Mouse (Mus musculus): ENCODE measurements around the gene Kank4. TPM values are rescaled to one million over a fixed set of nuclear protein-coding genes. Genes with fewer than 3 reads are reported as not detected.
"Not testable (repeated sequence)": the region's sequence is repeated elsewhere in the genome, so short reads cannot be mapped to it uniquely, and the experiment has no call there.

Kank4 gene
- polyA plus RNA-seq, 1 experiment from 2014 or later = 0.89 TPM

- WGBS = 41% methylated on average over 4 of the region's 4 CpGs
Observed at GRCm38 (mm10) chr4:98725439-98725838, 91.9 kb downstream of the Kank4 start.

GRCm38 (mm10) chr4:98724682-98725081 lies 92.7 kb downstream of the Kank4 start:
- WGBS = 83% methylated on average over 1 of the region's 1 CpGs
- H3K36me3 ChIP-seq; ATAC-seq (ENCODE audit: low FRiP score, low read depth); H3K9ac ChIP-seq (replicated peaks); H3K4me3 ChIP-seq; H3K9me3 ChIP-seq; H3K27ac ChIP-seq (replicated peaks); H3K4me2 ChIP-seq (replicated peaks): not testable (repeated sequence)
- H3K4me1 ChIP-seq = peaks cover 17% of the 10 kb centered on the region
- peaks cover 40% of the 10 kb centered on the region for H3K27me3 ChIP-seq

More at GRCm38 (mm10) chr4:98725439-98725838, 91.9 kb downstream of the Kank4 start:
- Histone ChIP-seq H3K4me3 (no peak overlapping the region), H3K4me2 (replicated peaks) (no peak overlapping the region), H3K36me3 (no peaks in the 10 kb centered on the region), H3K9ac (replicated peaks) (no peak overlapping the region), H3K9me3 (no peaks in the 10 kb centered on the region), H3K27me3 (peaks cover 40% of the 10 kb centered on the region), H3K27ac (replicated peaks) (no peak overlapping the region), H3K4me1 (peaks cover 17% of the 10 kb centered on the region)
- ATAC-seq (ENCODE audit: low FRiP score, low read depth) = no peak

- peaks cover 25% of the 10 kb centered on the region for H3K27me3 ChIP-seq
- peaks cover 11% of the 10 kb centered on the region for H3K4me1 ChIP-seq
- H3K4me3 ChIP-seq = no peak overlapping the region
- no peaks in the 10 kb centered on the region for H3K9me3 ChIP-seq
- no peak overlapping the region for H3K27ac ChIP-seq (replicated peaks)
- ATAC-seq (ENCODE audit: low FRiP score, low read depth) = peak; percentile 45; the same call in 1 of the 2 replicates
- 16% methylated on average over 8 of the region's 8 CpGs for WGBS
- no peaks in the 10 kb centered on the region for H3K36me3 ChIP-seq
- no peak overlapping the region for H3K9ac ChIP-seq (replicated peaks)
- no peak overlapping the region for H3K4me2 ChIP-seq (replicated peaks)
Observed at GRCm38 (mm10) chr4:98722454-98722853, 94.9 kb downstream of the Kank4 start.

- Histone ChIP-seq H3K27ac (replicated peaks) (no peak overlapping the region), H3K36me3 (no peaks in the 10 kb centered on the region), H3K9ac (replicated peaks) (no peak overlapping the region), H3K4me3 (no peak overlapping the region), H3K27me3 (no peaks in the 10 kb centered on the region), H3K9me3 (no peaks in the 10 kb centered on the region), H3K4me2 (replicated peaks) (no peak overlapping the region), H3K4me1 (no peaks in the 10 kb centered on the region)
- no peak for ATAC-seq (ENCODE audit: low FRiP score, low read depth)
- WGBS = 83% methylated on average over 10 of the region's 10 CpGs
Observed at GRCm38 (mm10) chr4:98718547-98718917, 98.8 kb downstream of the Kank4 start.

GRCm38 (mm10) chr4:98717735-98718546 lies 99.4 kb downstream of the Kank4 start:
- Histone ChIP-seq H3K27ac (replicated peaks) (no peak overlapping the region), H3K36me3 (no peaks in the 10 kb centered on the region), H3K4me3 (no peak overlapping the region), H3K4me2 (replicated peaks) (no peak overlapping the region), H3K4me1 (no peaks in the 10 kb centered on the region), H3K9me3 (no peaks in the 10 kb centered on the region), H3K27me3 (no peaks in the 10 kb centered on the region), H3K9ac (replicated peaks) (no peak overlapping the region)
- ATAC-seq (ENCODE audit: low FRiP score, low read depth) = no peak
- 76% methylated on average over 17 of the region's 17 CpGs for WGBS

GRCm38 (mm10) chr4:98710891-98711290 lies 106.4 kb downstream of the Kank4 start:
- Histone ChIP-seq H3K9ac (replicated peaks) (no peak overlapping the region), H3K36me3 (no peaks in the 10 kb centered on the region), H3K27me3 (no peaks in the 10 kb centered on the region), H3K4me1 (no peaks in the 10 kb centered on the region), H3K9me3 (no peaks in the 10 kb centered on the region), H3K4me2 (replicated peaks) (no peak overlapping the region), H3K4me3 (no peak overlapping the region), H3K27ac (replicated peaks) (no peak overlapping the region)
- 93% methylated on average over 8 of the region's 8 CpGs for WGBS
- no peak for ATAC-seq (ENCODE audit: low FRiP score, low read depth)

Other genes starting within 250 kb of the Kank4 start
- 0.28 TPM in 1 of 2 replicates, not detected in the other for gene L1td1, start 90.8 kb downstream of the Kank4 start, polyA plus RNA-seq (2016; fragmentation: Nextera tagmentation; extraction: Ambion mirVana)
- gene I0C0044D17Rik, start 6.3 kb upstream of the Kank4 start, polyA plus RNA-seq (2016; fragmentation: Nextera tagmentation; extraction: Ambion mirVana) = not detected in 2 replicates
- gene Usp1, start 106.3 kb upstream of the Kank4 start, polyA plus RNA-seq (2016; fragmentation: Nextera tagmentation; extraction: Ambion mirVana) = 126 and 138 TPM in 2 replicates
- gene Angptl3, start 213.4 kb upstream of the Kank4 start, polyA plus RNA-seq (2016; fragmentation: Nextera tagmentation; extraction: Ambion mirVana) = 1.6 and 1.7 TPM in 2 replicates